Mouse (Mus musculus): ENCODE measurements around the gene Olfr313.

Olfr313 gene

DNA sequence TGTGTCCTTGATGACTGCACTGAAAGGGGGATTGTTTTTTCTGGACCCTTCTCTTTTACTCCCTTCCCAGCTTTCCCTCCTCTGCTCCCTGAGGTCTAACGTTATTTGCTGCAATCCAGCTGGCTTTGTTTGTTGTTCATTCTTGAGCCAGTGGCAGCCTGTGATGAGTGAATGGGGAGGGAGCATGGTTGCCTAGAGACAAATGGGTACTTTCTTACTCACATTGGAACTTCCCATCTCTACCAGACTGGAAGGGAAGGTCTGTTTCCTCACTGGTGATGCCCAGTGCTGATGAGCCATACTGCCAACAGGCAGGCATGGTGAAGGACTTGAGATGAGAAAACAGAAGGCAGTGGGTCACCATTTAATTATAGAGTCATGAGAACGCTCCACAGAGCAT lies 34.9 kb downstream of the Olfr313 start:
- DNase-seq (ENCODE audit: low read depth, low spot score) = no peak

GRCm38 (mm10) chr11:58860744-58861143 lies 45.9 kb downstream of the Olfr313 start:
- no peak for DNase-seq (ENCODE audit: low read depth, low spot score)

DNA sequence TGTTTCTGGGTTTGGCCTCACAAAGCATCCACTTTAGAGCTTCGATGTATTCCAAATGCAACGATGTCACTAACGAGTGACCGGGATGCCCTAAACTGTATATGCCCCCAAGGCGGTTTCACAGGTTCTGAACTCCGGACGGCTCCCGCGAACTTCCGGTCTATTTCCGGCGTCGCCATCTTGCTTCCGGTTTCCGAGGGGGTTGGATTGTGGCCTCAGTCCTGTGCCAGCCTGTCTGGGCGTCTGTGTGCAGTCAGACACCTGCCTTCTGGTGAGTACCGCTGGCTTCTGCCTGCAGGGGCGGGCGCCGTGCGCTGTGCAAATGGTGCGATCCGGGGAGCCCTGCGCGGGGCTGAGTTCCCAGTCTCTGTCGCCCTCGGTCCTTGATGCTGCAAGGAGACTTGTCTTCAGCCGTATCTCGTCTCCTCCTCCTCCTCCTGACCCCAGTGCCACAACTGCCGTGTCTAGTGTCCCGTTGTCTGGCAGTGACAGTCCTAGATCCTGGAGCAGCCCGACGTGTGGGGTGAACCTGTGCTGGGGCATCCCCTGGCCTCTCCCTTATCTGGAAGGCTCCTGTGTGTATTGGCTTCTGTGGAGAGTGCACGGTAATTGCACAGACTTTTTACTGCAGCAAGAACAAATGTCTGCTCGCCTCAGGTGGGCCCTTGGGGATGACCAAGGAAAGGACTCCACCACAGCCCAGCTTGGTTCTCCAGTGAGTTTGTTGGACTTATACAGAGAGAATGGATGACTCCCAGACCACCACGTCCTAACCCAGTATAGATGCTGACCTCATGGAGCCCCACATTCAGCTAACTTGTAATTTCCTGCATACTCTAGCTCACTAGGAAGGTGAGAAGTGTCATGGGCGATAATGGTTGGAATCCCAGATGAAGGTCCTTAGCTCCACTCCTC lies 52.5 kb downstream of the Olfr313 start, which contains the start of gene 2810021J22Rik:
Gene 2810021J22Rik (plus strand): TSS at position 178 of the 915 bp plus-strand sequence.
- peak; percentile 40 for DNase-seq (ENCODE audit: low read depth, low spot score)

- no peak for DNase-seq (ENCODE audit: low read depth, low spot score)
These were observed 53.1 kb downstream of the Olfr313 start for GRCm38 (mm10) chr11:58867954-58868330.

Measured in skeletal muscle tissue, adult 2 months (tissue).